Mouse (Mus musculus): ENCODE data around the gene Mak.
"Not testable (repeated sequence)": the region's sequence is repeated elsewhere in the genome, so short reads cannot be mapped to it uniquely, and the experiment has no call there.

Gene Mak

GRCm38 (mm10) chr13:40998537-40998936 lies 81.0 kb downstream of the Mak start:
- DNase-seq (ENCODE audit: low spot score), result not testable (repeated sequence)

- peak; percentile 33 for DNase-seq (ENCODE audit: low spot score)
These were observed 84.8 kb downstream of the Mak start for GRCm38 (mm10) chr13:40994487-40995263.

GRCm38 (mm10) chr13:40988418-40988817 lies 91.1 kb downstream of the Mak start:
- no peak for DNase-seq (ENCODE audit: low spot score)

- not testable (repeated sequence) for DNase-seq (ENCODE audit: low spot score)
These were observed 91.8 kb downstream of the Mak start for GRCm38 (mm10) chr13:40987608-40988303.

- DNase-seq (ENCODE audit: low spot score), result no peak
These were observed 93.4 kb downstream of the Mak start for GRCm38 (mm10) chr13:40986081-40986480.

GRCm38 (mm10) chr13:40982759-40983158 lies 96.7 kb downstream of the Mak start:
- DNase-seq (ENCODE audit: low spot score), result no peak

GRCm38 (mm10) chr13:40979321-40979720 lies 100.2 kb downstream of the Mak start:
- no peak for DNase-seq (ENCODE audit: low spot score)

GRCm38 (mm10) chr13:40978652-40979051 lies 100.9 kb downstream of the Mak start:
- DNase-seq (ENCODE audit: low spot score), result no peak

GRCm38 (mm10) chr13:40977609-40978008 lies 101.9 kb downstream of the Mak start:
- DNase-seq (ENCODE audit: low spot score), result peak; percentile 70

Data from retina, embryonic 14.5 days (tissue).